Mouse (Mus musculus): ENCODE data around the gene Rhcg.

DNA sequence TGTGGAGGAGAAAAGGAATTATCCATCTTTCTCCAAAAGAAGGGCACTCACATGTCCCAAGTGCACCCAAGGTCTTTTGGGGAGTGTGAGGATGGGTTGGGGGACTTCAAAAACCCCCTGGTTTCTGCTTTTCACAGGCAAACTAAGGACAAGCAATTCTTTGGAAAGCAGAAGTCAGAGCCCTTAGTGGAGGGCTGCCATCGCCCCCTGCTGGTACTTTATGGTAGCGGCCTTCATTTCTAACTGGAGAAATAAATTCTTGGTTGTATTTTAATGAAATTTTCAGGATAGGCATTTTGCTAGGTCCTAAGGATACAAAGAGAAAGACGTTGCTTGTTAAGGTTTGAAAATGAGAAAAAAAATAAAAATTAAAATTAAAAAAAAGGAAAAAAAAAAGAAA lies 31.5 kb upstream of the Rhcg start:
- TF ChIP-seq CTCF (IDR thresholded peaks at IDR 0.05; ENCODE audit: borderline replicate concordance, insufficient read depth, low read length) (0 out of 2 replicates have a peak, but pooled peaks have one; percentile 7), POLR2A (IDR thresholded peaks at IDR 0.05; ENCODE audit: low read depth, low read length) (no peak)

All from embryonic fibroblast, embryonic 13.5 days (primary cell).